Mouse (Mus musculus) 3T3-L1 (cell line): ENCODE results near the gene Amd1.
A peak's percentile ranks its signal among the peaks of the same experiment; 100 is the strongest.

Experiments
- DNase-seq: peaks from one replicate; pipeline ENCODE4 v3.0.0-alpha.2; 2015; ENCODE audit warnings: low read depth, low spot score

Gene Amd1

GRCm38 (mm10) chr10:40256716-40257115 lies 45.3 kb downstream of the Amd1 start:
- peak; percentile 82 for DNase-seq

DNA sequence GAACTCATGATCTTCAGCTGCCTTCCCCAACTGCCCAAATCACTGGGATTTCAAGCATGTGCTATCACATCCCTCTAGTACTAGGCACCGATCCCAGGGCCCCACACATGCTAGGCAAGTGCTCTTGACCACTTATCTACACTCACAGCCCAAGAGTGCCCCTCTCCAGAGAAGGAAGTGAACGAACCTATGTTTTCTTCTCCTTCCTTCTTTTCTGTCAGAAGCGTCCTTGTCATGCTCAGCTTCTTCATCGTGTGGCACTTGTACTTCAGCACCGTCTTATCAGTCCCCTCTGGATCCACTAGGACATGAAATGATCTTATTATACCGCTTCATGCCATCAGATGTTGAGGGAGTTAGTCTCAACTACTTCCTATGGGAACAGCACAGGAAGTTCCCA lies 51.0 kb downstream of the Amd1 start:
- DNase-seq: no peak

GRCm38 (mm10) chr10:40249625-40250024 lies 52.4 kb downstream of the Amd1 start:
- DNase-seq: peak; percentile 40

- DNase-seq: no peak
Measured at GRCm38 (mm10) chr10:40247166-40247716, 54.7 kb downstream of the Amd1 start.

DNA sequence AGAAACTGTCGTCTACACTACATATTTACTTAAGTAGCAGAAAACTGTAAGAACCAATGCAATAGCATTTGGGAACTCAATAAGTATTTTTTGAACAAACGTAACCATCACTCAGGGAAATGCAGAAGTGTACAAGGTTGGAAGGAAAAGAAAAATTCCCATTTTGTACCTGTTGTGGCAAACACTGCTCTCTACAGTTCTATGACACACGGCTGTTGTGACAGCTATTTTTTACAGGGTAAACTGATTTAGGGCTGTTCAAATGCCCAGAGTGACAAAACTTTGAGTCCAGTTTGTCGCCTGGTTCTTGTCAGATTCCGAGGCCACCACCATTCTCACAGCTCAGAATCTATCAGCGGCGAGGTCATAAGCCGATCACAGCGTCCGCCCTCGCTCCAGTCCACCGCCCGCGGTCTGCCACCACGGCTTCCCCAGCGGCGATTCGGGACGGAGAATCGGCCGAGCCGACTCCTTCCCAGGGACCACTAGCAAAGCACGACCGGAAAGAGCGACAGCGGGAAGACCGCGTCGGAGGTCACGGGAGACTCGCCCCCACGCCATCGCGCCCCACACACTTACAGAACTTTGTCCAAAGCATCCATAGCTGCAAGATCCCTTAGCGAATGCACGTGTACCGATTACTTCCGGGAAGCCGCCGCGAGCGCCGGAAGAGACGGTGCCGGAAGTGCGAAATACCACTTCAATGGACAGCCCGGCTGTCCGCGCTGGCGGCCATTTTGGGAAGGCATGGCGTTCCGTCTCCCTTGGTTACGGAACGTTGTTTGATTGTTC lies 55.4 kb downstream of the Amd1 start, which contains the start of gene Rpf2:
Gene Rpf2, minus strand, starts transcription at position 663 of the 792 bp plus-strand sequence.
- peak; percentile 90 for DNase-seq

DNA sequence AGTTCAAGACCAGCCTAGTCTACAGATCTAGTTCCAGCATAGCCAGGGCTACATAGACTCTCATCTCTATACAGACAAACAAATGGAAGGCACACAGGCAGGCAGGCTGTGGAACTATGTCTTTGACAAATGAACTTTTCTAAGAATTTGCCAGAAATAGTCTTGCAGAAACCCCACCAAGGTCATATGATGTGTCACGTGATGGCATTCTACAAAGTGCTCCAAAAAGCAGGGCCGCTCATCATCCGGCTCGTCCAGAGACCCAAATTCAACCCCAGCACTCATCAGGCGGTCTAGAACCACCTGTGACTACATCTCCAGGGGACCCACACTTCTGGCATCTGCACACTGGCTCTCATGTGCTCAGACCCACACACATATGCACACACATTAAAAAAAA lies 64.2 kb downstream of the Amd1 start:
- no peak for DNase-seq
